Mouse (Mus musculus) stomach, embryonic 15.5 days (tissue): ENCODE measurements around the gene Wbp1l. TPM values are rescaled to one million over a fixed set of nuclear protein-coding genes. Genes with fewer than 3 reads are reported as not detected.
A peak's percentile ranks its signal among the peaks of the same experiment; 100 is the strongest.

ENCODE experiments used
- ATAC-seq: fragments of 200-750 bp; cut with Nextera tagmentation; 2 replicates; pipeline ENCODE4 v1.8.0; 2017; ENCODE audit warnings: low read depth, moderate number of reproducible peaks, moderate TSS enrichment; ENCODE audit not compliant: insufficient read depth, low FRiP score
- H3K27ac ChIP-seq: fragments of 300-500 bp; sonication (generic); 2 replicates; pipeline ENCODE4 v1.5.1; 2015; ENCODE audit warnings: mild to moderate bottlenecking, inconsistent platforms
- H3K27me3 ChIP-seq: fragments of 300-500 bp; sonication (generic); replicated peaks from 2 replicates; pipeline ENCODE4 v1.6.1; 2015; ENCODE audit warnings: inconsistent platforms
- H3K36me3 ChIP-seq: fragments of 300-500 bp; sonication (generic); 2 replicates; pipeline ENCODE4 v1.6.1; 2015; ENCODE audit warnings: inconsistent platforms
- H3K4me1 ChIP-seq: fragments of 300-500 bp; sonication (generic); 2 replicates; pipeline ENCODE4 v1.6.1; 2015; ENCODE audit warnings: inconsistent platforms
- H3K4me2 ChIP-seq: fragments of 300-500 bp; sonication (generic); 2 replicates; pipeline ENCODE4 v1.6.1; 2015; ENCODE audit warnings: mild to moderate bottlenecking, inconsistent platforms
- H3K4me3 ChIP-seq: fragments of 300-500 bp; sonication (generic); replicated peaks from 2 replicates; pipeline ENCODE4 v1.5.1; 2015; ENCODE audit warnings: inconsistent platforms
- H3K9ac ChIP-seq: fragments of 300-500 bp; sonication (generic); 2 replicates; pipeline ENCODE4 v1.6.1; 2015; ENCODE audit warnings: inconsistent platforms
- H3K9me3 ChIP-seq: fragments of 300-500 bp; sonication (generic); 2 replicates; pipeline ENCODE4 v1.6.1; 2016; ENCODE audit warnings: inconsistent platforms
- WGBS: fragments of 180-500 bp; shearing (Covaris S2); methylation state at CpG from one replicate; pipeline ENCODE4 v1.1.7; 2015; 5-methylcytosine and 5-hydroxymethylcytosine counted together
- polyA plus RNA-seq: library from polyadenylated mRNA; unstranded; fragments of >200 nt; fragmentation: Nextera tagmentation; extraction: Ambion mirVana; gene quantifications from 2 replicates; pipeline ENCODE4 v1.2.1, GENCODE M21; 2015

Gene Wbp1l
- polyA plus RNA-seq, 1 experiment from 2014 or later, result 40.4 TPM

DNA sequence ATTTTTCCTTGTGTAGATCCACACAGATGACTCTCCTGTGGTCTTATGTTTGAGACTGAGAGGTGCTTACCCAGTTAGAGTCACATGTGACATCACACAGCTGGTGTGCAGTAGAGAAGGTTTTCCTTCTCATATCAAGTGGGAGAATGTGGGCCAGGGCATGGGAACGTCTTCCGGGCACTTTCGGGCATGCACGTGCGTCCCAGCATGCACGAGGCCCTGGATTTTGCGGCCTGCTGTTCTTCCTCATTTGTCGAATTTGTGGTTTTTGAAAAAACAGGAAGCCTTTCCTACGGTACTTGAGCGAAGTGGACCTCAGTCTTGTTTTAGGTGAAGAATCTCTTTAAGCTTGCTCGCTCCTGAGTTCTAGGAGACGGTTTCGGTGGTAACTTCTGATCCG is 49.7 kb downstream of the Wbp1l start:
- Histone ChIP-seq H3K27me3 (no peaks in the 10 kb centered on the region), H3K9ac (no peak overlapping the region), H3K27ac (peak overlapping the region; percentile 9; the same call in 1 of the 2 replicates), H3K4me3 (no peak overlapping the region), H3K36me3 (peaks cover 21% of the 10 kb centered on the region), H3K9me3 (no peaks in the 10 kb centered on the region), H3K4me1 (peaks cover 18% of the 10 kb centered on the region), H3K4me2 (no peak overlapping the region)
- WGBS, result 87% methylated on average over 14 of the region's 14 CpGs
- no peak for ATAC-seq

GRCm38 (mm10) chr19:46653188-46653587 is 54.3 kb downstream of the Wbp1l start:
- no peak for ATAC-seq
- Histone ChIP-seq H3K27me3 (no peaks in the 10 kb centered on the region), H3K4me1 (no peaks in the 10 kb centered on the region), H3K4me3 (no peak overlapping the region), H3K9ac (no peak overlapping the region), H3K9me3 (no peaks in the 10 kb centered on the region), H3K4me2 (no peak overlapping the region), H3K27ac (no peak overlapping the region), H3K36me3 (peaks cover 54% of the 10 kb centered on the region)
- WGBS, result 74% methylated on average over 5 of the region's 5 CpGs

DNA sequence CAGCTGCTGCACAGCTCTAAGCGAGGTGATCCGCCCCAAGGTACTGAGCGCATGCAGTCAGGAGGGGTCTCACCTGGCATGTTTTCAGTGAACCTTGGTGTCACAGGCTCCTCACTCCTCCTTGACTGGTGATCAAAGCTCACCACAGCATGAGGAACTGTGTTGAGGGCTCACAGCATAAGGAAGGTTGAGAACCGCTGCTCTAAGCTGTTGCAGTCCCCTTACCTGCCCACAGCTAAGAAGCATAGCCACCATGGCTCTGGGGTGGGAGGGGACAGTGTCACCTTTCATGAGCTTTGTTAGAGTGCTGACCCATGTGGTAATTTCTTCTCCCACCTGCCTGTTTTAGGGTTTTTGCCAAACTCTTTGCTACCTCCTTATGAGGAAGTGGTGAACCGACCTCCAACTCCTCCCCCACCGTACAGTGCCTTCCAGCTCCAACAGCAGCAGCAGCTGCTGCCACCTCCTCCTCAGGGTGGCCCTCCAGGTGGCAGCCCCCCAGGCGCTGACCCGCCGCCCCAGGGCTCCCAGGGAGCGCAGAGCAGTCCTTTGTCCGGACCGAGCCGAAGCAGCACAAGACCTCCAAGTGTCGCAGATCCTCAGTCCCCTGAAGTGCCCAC is 54.8 kb downstream of the Wbp1l start:
- H3K27me3 ChIP-seq, result no peaks in the 10 kb centered on the region
- H3K9ac ChIP-seq, result no peak overlapping the region
- H3K4me2 ChIP-seq, result no peak overlapping the region
- ATAC-seq, result no peak
- no peak overlapping the region for H3K27ac ChIP-seq
- no peaks in the 10 kb centered on the region for H3K9me3 ChIP-seq
- 92% methylated on average over 14 of the region's 14 CpGs for whole genome bisulfite sequencing
- no peaks in the 10 kb centered on the region for H3K4me1 ChIP-seq
- H3K4me3 ChIP-seq, result no peak overlapping the region
- peaks cover 50% of the 10 kb centered on the region for H3K36me3 ChIP-seq

DNA sequence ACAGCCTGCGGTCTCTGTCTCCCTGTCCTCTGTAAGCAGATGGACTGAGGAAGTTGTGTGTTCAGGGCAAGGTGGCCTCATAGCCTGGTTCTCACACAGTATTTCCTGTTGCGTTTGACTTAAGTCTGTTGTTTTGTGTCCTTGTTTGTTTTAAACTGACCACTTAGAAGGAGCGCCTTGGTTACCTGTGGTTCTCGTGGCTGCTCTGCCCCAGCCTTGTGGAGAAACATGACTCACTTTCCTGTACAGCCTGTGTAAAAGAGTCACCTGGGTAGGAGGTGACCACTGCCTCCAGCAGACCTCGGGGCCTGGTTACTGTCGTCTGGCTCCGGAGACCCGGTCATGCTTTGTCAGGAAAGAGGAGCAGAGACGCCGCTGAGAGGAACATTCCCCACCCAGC is 56.7 kb downstream of the Wbp1l start:
- H3K9ac ChIP-seq, result no peak overlapping the region
- no peak overlapping the region for H3K27ac ChIP-seq
- H3K36me3 ChIP-seq, result peaks cover 50% of the 10 kb centered on the region
- H3K4me3 ChIP-seq, result no peak overlapping the region
- no peak overlapping the region for H3K4me2 ChIP-seq
- H3K9me3 ChIP-seq, result no peaks in the 10 kb centered on the region
- H3K4me1 ChIP-seq, result no peaks in the 10 kb centered on the region
- 87% methylated on average over 10 of the region's 10 CpGs for WGBS
- no peak for ATAC-seq
- H3K27me3 ChIP-seq, result no peaks in the 10 kb centered on the region

- ATAC-seq, result no peak
- no peaks in the 10 kb centered on the region for H3K9me3 ChIP-seq
- no peak overlapping the region for H3K27ac ChIP-seq
- peaks cover 50% of the 10 kb centered on the region for H3K36me3 ChIP-seq
- no peak overlapping the region for H3K4me2 ChIP-seq
- H3K27me3 ChIP-seq, result no peaks in the 10 kb centered on the region
- H3K4me3 ChIP-seq, result no peak overlapping the region
- whole genome bisulfite sequencing, result 87% methylated on average over 21 of the region's 21 CpGs
- H3K9ac ChIP-seq, result no peak overlapping the region
- H3K4me1 ChIP-seq, result no peaks in the 10 kb centered on the region
Measured at GRCm38 (mm10) chr19:46656151-46656840, 57.4 kb downstream of the Wbp1l start.

- Histone ChIP-seq H3K4me2 (no peak overlapping the region), H3K4me1 (no peaks in the 10 kb centered on the region), H3K27ac (no peak overlapping the region), H3K9me3 (no peaks in the 10 kb centered on the region), H3K4me3 (no peak overlapping the region), H3K9ac (no peak overlapping the region), H3K27me3 (no peaks in the 10 kb centered on the region), H3K36me3 (peaks cover 43% of the 10 kb centered on the region)
- no peak for ATAC-seq
- WGBS, result 83% methylated on average over 3 of the region's 3 CpGs
Measured at GRCm38 (mm10) chr19:46657339-46658020, 58.6 kb downstream of the Wbp1l start.

- Histone ChIP-seq H3K9ac (no peak overlapping the region), H3K9me3 (no peaks in the 10 kb centered on the region), H3K4me3 (no peak overlapping the region), H3K4me2 (no peak overlapping the region), H3K27ac (no peak overlapping the region), H3K36me3 (peaks cover 38% of the 10 kb centered on the region), H3K4me1 (no peaks in the 10 kb centered on the region), H3K27me3 (no peaks in the 10 kb centered on the region)
- no peak for ATAC-seq
- WGBS, result 94% methylated on average over 7 of the region's 7 CpGs
Measured at GRCm38 (mm10) chr19:46658348-46658747, 59.5 kb downstream of the Wbp1l start.

GRCm38 (mm10) chr19:46658851-46659250 is 60.0 kb downstream of the Wbp1l start:
- no peak for ATAC-seq

GRCm38 (mm10) chr19:46661511-46661910 is 62.6 kb downstream of the Wbp1l start:
- no peak for ATAC-seq
- no peak overlapping the region for H3K9ac ChIP-seq

More at GRCm38 (mm10) chr19:46658851-46659250, 60.0 kb downstream of the Wbp1l start:
- H3K27ac ChIP-seq, result no peak overlapping the region
- H3K4me2 ChIP-seq, result no peak overlapping the region
- H3K9me3 ChIP-seq, result no peaks in the 10 kb centered on the region
- H3K4me3 ChIP-seq, result no peak overlapping the region
- no peaks in the 10 kb centered on the region for H3K27me3 ChIP-seq
- H3K4me1 ChIP-seq, result no peaks in the 10 kb centered on the region
- no peak overlapping the region for H3K9ac ChIP-seq
- WGBS, result 81% methylated on average over 9 of the region's 9 CpGs
- H3K36me3 ChIP-seq, result peaks cover 32% of the 10 kb centered on the region

GRCm38 (mm10) chr19:46662214-46662613 is 63.3 kb downstream of the Wbp1l start:
- H3K4me3 ChIP-seq, result no peak overlapping the region
- no peak overlapping the region for H3K27ac ChIP-seq
- H3K4me2 ChIP-seq, result no peak overlapping the region
- no peaks in the 10 kb centered on the region for H3K9me3 ChIP-seq
- 0 out of 2 replicates have a peak, but pooled peaks cover 2% of the 10 kb centered on the region for H3K36me3 ChIP-seq
- H3K27me3 ChIP-seq, result no peaks in the 10 kb centered on the region
- H3K9ac ChIP-seq, result no peak overlapping the region
- 66% methylated on average over 8 of the region's 8 CpGs for WGBS
- no peaks in the 10 kb centered on the region for H3K4me1 ChIP-seq
- ATAC-seq, result no peak

More at GRCm38 (mm10) chr19:46661511-46661910, 62.6 kb downstream of the Wbp1l start:
- no peak overlapping the region for H3K4me3 ChIP-seq
- no peaks in the 10 kb centered on the region for H3K9me3 ChIP-seq
- H3K27ac ChIP-seq, result no peak overlapping the region
- H3K27me3 ChIP-seq, result no peaks in the 10 kb centered on the region
- peaks cover 9% of the 10 kb centered on the region for H3K36me3 ChIP-seq
- H3K4me2 ChIP-seq, result no peak overlapping the region
- H3K4me1 ChIP-seq, result no peaks in the 10 kb centered on the region
- 56% methylated on average over 4 of the region's 4 CpGs for WGBS

- ATAC-seq, result no peak
- 83% methylated on average over 6 of the region's 6 CpGs for WGBS
- no peaks in the 10 kb centered on the region for H3K9me3 ChIP-seq
- H3K36me3 ChIP-seq, result no peaks in the 10 kb centered on the region
- no peaks in the 10 kb centered on the region for H3K4me1 ChIP-seq
- H3K4me2 ChIP-seq, result no peak overlapping the region
- H3K27me3 ChIP-seq, result no peaks in the 10 kb centered on the region
- no peak overlapping the region for H3K4me3 ChIP-seq
- H3K9ac ChIP-seq, result no peak overlapping the region
- H3K27ac ChIP-seq, result no peak overlapping the region
Measured at GRCm38 (mm10) chr19:46662784-46663183, 63.9 kb downstream of the Wbp1l start.

DNA sequence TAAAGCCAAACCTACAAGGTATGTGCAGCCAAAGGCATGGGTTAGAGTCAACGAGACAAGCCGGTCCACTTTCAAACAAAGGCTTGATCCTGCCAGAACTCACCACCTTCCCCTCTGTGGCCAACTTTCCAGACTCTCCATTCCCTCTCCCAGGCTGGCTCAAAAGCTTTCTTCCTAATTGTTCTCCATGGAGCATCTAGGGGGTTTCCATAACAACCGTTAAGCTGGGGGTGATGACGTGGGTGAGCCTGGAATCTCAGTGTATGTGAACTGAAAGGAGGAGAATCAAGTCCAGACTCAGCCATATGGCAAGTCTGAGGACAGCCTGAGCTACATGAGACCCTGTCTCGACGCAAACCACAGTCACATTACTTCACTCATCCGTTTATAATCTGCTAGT is 66.6 kb downstream of the Wbp1l start:
- no peak overlapping the region for H3K4me3 ChIP-seq
- H3K4me2 ChIP-seq, result no peak overlapping the region
- H3K27me3 ChIP-seq, result no peaks in the 10 kb centered on the region
- no peak overlapping the region for H3K27ac ChIP-seq
- H3K4me1 ChIP-seq, result no peaks in the 10 kb centered on the region
- H3K9ac ChIP-seq, result no peak overlapping the region
- no peak for ATAC-seq
- 60% methylated on average over 7 of the region's 7 CpGs for WGBS
- H3K36me3 ChIP-seq, result no peaks in the 10 kb centered on the region
- no peaks in the 10 kb centered on the region for H3K9me3 ChIP-seq
